Mouse (Mus musculus) thymus, postnatal 36 days (tissue): ENCODE results near the gene Slc29a2.

Experiments used
- DNase-seq, 2 experiments: peaks; one replicate each; pipeline ENCODE4 v3.0.0; 2022; ENCODE audit warnings: mixed read lengths in 2 of 2

Gene Slc29a2

DNA sequence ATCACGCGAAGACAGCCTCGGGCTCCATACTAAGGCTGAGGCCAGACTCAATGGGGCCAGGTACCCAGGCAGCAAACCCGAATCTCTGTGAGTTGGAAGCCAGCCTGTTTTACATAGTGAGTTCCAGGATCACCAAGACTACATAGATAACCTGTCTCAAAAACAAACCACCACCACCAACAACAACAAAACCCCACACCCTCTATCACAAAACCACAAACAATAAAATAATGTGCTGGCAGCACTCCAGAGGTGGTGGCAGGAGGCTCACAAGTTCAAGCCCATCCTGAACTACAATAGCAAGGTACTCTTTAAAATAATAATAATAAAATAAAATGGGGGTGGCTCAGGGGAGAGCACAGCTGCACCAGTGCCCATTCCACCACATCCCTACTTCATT lies 12.9 kb downstream of the Slc29a2 start:
- DNase-seq = no peak

DNA sequence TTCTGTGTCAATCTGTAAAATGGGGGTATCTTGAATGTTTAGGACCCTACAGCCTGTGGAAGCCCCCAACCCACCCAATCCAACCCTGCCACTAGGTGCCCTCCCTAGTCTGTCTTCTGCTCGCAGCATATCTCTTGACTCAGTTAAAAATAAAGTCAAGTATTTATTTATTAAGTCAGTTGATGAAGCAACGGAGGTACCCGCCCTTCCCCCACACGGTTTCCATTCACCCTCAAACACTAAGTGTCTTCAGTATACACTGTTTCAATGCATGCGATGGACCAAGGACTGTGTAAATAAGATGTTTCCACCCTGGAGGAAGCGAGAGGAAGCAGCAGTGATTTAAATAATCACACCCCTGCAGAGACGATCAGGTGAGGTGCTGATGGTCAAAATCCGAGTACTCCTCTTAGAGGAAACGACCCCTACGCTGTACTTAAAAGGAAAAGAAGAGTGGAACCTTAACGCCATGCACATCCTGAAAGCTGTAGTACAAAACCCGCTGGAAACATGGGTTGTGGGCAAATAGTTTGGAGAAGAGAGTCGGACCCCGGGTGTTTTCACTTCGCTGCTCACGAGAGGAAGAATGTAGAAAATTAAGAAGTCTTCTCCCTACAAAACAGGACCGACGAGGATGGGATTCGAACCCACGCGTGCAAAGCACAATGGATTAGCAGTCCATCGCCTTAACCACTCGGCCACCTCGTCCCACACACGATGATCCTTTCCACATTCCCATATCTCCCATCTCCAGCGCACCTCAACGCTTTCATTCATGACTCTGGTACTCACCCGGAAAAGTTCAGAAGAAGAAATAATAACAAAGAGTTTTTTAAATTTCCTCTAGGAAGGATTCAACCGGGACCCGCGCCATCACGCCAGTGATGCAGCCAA lies 14.3 kb downstream of the Slc29a2 start:
- DNase-seq = peak; percentile 52 to 58

DNA sequence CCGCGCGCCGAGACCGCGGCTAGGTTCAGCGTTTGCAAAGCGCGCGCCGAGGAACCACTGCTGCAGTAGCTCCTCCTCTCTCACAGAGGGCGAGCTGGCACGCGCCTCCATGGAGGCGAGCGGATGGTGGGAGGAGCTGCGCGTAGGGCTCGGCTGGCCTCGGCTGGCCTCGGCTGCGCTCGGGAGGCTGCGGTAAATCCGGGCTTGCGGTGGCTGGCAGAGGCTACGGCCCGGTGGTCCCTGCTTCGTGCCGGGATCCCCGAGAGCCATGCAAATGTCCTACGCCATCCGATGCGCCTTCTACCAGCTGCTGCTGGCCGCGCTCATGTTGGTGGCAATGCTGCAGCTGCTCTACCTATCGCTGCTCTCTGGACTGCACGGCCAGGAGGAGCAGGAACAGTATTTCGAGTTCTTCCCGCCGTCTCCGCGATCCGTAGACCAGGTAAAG lies 15.1 kb downstream of the Slc29a2 start, which contains the start of the genes B4gat1 and AC124502.3:
B4gat1 (plus strand) TSS at position 118 of the 448 bp plus-strand sequence.
AC124502.3 (plus strand) TSS at position 183 of the 448 bp plus-strand sequence.
- peak; percentile 85 to 90 for DNase-seq

DNA sequence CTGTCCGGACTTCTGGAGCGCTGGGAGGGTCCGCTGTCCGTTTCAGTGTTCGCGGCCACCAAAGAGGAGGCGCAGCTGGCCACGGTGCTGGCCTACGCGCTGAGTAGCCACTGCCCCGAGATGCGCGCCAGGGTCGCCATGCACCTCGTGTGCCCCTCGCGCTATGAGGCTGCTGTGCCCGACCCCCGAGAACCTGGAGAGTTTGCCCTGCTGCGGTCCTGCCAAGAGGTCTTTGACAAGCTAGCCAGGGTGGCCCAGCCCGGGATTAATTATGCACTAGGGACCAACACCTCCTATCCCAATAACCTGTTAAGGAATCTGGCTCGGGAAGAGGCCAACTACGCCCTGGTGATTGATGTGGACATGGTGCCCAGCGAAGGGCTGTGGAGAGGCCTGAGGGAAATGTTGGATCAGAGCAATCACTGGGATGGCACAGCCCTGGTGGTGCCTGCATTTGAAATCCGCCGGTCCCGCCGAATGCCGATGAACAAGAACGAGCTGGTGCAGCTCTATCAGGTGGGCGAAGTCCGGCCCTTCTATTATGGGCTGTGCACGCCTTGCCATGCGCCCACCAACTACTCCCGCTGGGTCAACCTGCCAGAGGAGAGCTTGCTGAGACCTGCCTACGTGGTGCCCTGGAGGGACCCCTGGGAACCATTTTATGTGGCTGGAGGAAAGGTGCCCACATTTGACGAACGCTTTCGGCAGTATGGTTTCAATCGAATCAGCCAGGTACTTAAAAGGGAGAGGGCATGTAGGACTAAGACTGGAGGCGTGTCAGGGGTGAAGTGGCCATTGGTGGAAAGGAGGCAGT lies 15.8 kb downstream of the Slc29a2 start:
- DNase-seq = peak in 1 of 2 experiments; percentile 29

DNA sequence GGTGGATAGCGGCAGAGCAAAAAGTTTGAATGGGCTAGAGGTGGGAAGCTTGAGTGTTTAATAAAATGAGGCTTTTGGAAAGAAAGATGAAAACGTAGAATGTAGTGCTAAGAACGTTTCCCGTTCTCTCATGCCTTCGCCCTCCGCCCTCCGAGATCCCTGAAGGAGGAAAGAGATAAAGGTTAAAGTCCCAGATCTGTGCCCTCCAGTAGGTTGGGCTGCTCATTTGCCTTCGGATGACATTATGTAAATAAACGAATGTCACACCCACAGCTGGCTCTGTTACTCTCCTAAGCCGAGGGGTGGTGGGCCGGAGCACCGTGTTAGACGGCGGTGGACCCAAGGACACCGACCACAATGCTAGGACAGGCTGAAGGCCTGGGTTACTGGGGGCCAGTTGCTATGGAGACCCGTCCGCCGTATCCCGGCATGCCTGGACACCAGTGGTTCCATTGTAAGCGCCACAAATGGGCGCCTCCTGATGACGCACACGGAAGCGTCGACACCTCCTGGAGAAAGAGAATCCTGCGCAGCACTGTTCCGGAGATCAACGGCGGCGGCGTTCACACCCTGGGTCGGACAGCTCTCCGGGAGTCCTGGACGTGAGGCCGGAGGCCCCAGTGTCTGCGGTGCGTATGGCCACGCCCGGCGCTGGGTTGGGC lies 17.3 kb downstream of the Slc29a2 start, which contains the start of gene Brms1:
Brms1 (plus strand) TSS at position 493 of the 662 bp plus-strand sequence.
- DNase-seq = peak; percentile 80 to 83

DNA sequence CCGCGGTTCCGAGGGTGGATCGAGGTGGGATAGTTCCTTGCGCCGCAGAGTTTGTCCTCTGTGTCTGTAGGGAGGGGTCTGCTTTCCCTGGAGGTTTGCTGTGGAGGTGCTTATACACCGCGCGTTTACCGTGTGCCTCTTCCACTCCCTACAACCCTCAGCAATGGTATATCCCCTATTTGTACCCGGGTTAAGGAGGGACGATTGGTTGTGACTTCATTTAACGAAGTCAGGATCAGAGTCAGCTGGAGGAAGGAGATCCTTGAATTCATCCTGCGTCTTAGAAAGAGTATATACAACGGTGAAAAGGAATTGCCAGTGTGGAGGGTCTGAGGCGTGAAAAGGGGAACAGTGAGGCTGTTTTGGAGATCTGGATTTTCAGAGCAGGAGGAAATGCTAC lies 17.9 kb downstream of the Slc29a2 start:
- no peak for DNase-seq

DNA sequence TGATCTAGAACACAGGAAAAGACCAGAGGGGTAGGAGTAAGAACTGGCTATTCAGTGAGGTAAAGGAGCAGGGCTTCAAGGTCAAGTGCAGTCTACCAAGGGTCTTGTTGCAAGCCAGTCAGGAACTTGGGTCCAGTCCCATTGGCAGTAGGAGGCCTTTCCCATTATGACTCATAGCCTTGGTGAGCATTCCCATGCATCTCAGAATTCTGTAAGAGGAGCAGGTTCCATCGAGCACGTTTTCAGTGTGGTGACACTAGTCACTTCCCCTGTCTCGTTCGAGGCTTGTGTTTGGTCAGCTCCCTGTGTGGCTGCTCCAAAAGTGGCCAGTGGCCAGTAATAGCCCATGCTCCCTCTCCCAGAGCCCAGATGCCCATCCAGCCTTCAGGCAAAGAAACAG lies 21.9 kb downstream of the Slc29a2 start:
- DNase-seq = no peak

DNA sequence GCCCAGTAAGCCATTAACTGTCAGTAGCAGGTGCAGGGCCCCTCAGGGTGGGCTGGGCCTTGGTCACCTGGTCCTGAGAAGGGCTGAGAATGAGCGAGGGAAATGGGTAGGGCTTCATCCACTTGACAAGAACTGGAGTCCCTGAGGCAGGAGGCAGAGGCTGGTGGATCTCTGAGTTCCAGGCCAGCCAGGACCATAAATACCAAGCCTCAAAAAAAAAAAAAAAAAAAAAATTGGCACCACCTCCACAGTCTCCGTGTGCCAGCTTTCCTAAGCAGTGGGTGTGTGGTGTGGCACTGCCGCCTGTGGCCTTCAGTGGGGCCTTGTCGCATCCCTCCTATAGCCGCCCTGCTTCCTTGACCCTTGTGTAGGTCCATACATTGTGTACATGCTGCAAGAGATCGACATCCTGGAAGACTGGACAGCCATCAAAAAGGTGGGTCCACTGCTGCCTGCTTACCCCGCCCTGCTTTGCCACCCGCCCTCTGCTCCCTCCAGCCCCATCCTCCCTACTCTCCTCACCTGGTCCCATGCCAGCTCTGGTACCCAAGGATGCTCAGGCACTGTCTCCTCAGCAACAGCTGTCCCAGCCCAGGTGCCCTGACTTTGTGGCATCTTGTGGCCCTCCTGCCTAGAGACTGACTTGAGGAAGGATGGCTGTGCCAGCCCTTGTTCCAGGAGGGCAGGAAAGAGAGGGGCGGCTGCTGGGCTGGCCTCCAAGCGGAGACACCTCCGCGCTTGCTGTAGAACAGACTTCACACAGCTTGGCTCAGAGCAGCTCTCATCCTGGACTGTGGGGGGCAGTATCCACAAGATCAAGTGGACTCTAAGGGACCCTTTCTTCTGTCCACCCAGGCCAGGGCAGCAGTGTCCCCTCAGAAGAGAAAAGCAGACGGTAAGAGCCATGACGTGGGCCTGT lies 24.7 kb downstream of the Slc29a2 start:
- no peak for DNase-seq

DNA sequence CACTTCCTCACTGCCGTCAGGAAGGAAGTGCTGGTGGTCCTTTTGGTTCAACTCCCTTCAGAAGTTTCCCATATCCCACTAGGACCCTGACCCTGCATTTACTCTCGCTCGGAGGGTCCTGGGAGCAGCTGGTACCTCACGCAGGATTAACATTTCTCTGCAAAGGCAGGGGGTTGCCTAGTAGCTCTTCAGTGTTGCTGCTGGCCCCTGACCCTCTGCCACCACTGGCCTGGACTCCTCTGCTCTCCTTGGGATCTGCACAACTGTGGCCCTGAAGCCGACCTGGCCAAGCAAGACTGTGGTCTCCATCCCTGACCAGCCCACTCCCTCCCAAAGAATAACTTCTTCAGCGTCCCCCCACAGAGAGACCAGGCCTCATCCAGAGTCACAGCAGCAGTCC lies 25.7 kb downstream of the Slc29a2 start:
- DNase-seq = no peak

DNA sequence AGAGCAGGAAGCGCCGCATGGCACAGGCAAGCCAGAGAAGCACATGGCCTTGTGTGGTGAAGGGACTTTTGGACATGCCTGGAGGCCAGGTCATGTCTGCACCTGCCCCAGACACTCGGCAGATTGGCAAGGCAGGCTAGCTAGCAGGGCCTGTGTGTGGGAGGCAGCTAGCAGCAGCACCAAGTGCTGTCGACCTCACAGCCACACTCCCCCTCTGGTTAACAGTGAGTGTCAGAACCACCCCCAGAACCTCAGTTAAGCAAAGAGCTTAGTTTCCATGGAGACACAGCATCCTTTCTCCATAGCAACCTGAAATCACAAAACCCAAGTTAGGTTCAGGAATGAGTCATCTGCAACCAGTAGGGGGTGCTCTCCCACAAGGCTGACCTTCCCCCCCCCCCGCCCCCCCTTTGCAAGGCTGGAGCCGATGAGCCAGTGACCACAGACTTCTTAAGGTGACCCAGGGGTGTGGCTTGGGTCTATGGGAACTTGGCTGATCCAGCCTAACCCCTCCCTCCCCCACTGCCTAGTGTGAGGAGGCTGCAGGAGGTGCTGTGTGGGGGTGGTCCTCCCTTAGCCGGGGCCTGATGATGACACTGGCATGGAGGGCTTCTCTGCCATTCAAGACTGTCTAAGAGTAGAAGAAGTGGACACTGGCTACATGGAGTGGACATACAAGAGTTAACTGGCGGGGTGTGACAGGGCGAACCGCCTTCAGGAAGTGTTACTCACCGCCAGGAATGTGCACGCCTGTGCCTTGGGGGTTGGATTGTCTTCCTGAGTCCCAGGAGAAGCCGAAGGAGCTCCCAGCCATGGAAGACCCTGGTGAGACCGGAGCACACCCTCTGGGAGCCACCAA lies 26.6 kb downstream of the Slc29a2 start, which contains the start of gene Rin1:
Rin1 (plus strand) TSS at position 435 of the 859 bp plus-strand sequence.
- no peak for DNase-seq

DNA sequence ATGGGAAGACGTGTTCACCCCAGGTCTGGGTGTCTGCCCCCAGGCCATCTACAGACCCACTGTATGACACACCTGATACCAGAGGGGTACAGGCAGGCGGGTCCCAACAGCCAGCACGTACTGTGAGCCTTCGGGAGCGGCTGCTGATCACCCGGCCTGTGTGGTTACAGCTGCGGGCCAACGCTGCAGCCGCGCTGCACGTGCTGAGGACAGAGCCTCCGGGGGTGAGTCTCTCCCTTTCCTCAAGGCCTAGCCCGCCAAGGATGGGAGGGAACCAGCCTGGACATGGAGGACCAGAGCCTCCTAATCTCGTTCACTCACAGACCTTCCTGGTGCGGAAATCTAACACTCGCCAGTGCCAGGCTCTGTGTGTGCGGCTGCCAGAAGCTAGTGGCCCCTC lies 27.4 kb downstream of the Slc29a2 start:
- no peak for DNase-seq

DNA sequence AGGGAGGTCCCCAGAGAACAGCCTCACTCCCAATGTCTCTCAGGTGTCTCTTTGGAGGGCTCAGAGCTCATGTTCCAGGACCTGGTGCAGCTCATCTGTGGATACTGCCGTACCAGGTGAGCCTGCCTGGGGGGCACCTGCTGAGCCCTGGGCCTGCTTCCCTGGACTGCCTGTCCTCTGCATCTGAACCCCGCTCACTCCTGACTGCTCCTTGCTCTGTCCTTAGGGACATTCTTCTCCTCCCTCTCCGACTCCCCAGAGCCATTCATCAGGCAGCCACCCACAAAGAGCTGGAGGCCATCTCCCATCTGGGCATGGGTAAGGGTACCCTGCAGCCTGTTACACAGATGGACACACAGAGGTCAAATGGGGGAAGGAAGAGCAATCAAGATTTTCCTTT lies 27.9 kb downstream of the Slc29a2 start:
- no peak for DNase-seq

DNA sequence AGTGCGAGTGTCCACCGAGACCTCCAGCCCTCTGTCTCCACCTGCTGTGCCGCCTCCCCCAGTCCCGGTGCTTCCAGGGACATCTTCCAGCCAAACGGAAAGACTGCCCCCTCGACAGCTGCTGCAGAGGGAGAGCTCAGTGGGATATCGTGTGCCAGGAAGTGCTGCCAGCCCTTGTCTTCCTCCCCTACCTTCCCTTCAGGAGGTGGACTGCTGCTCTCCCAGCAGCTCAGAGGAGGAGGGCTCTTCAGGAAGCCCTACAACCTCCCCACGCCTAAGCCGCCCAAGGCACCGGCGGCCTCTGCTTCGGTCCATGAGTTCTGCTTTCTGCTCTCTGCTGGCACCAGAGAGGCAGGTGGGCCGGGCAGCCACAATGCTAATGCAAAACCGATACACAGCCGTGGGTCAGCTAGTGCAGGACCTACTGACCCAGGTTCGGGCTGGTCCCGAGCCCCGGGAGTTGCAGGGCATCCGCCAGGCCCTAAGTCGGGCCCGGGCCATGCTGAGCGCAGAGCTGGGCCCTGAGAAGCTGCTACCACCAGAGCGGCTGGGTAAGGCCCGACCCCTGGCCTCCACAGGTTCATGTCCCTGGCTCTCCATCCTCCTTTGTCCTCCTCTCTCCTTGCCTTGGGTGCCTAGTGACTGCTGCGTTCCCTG lies 28.6 kb downstream of the Slc29a2 start:
- DNase-seq = no peak

DNA sequence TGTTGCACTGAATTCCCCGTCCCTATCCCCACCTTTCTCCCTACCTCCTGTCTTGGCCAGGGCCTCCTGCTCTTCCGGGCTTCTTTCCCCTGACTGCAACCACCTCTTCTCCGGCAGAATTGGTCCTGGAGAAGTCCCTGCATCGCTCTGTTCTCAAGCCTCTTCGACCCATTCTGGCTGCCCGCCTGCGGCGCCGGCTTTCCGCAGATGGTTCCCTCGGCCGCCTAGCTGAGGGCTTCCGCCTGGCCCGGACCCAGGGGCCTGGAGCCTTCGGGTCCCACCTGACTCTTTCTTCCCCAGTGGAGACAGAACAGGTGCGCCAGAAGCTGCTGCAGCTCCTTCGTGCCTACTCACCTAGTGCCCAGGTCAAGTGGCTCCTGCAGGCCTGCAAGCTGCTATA lies 29.2 kb downstream of the Slc29a2 start:
- DNase-seq = no peak

DNA sequence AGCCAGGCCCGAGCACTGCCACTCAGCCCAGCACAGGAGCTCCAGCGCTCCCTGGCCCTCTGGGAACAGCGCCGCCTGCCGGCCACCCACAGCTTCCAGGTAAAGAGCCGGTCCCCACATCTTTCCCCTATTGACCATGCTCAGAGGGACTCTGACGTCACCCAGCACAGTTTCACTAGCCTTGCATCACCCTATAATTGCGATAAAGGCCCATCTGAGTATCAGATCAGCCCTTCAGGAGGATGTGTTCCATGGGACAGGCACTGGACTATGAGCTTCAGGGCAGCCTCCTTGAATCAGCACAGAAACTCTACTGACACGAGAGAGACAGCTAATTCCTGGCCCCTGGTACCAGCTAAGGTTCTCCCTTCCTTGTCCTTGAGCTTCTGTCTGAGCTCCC lies 30.2 kb downstream of the Slc29a2 start:
- peak; percentile 37 to 41 for DNase-seq

DNA sequence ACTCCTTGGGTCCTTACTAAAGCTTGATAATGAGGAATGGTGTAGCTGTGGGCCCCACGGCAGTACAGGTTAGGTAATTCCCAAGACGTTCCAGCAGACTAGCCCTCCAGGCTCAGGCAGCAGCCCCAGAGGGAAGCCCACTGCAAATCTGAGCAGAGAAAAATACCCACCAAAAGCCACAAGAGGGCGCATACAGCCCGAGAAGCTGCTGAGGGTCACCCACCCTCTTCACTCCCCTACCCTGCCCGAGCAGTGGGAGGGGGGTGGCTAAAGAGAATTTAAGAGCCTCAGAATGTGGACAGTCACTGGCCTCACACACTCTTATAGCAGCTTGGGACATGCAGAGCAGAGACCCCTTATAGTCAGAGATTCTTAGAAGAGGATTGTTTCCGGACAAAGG lies 32.6 kb downstream of the Slc29a2 start:
- no peak for DNase-seq

DNA sequence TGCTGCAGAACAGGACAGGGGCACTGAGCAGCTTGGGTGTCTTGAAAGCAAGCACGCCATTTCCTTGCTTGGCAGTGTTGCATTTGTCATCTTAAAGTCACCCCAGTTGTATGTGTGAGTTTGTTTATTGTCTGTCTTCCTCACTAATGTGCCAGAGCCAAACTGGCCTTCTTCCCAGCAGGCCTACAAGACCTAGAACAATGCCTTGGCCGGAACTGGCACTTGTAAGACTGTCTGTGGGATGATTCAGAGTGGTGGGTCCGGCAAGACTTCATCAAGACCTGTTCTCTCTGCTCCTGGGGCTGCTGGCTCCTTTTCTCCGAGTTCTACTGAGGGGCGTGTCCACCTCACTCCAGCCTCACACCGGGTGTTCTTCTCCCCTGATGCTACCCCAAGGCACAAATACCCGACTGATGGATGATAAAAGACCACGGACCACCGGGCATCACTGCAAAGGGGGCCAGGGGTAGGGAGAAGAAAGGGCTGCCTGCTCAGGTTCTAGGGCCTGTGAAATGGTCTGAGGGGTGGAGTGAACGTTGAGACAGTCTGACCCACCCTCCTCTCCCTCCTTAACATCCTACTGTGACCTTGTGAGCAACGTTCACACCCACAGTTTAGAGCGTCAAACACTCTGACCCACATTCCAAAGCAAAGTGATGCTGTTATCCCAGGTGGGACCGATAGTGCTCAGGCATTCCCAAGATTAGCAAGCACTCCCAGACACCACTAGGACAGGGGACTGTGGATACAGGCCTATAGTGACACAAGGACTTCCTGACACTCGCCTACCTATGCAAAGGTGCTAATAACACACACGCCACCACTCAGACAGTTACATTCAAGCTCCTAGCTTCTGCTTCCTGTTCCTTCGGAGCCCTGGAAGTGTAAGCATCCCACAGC lies 34.5 kb downstream of the Slc29a2 start:
- DNase-seq = no peak

DNA sequence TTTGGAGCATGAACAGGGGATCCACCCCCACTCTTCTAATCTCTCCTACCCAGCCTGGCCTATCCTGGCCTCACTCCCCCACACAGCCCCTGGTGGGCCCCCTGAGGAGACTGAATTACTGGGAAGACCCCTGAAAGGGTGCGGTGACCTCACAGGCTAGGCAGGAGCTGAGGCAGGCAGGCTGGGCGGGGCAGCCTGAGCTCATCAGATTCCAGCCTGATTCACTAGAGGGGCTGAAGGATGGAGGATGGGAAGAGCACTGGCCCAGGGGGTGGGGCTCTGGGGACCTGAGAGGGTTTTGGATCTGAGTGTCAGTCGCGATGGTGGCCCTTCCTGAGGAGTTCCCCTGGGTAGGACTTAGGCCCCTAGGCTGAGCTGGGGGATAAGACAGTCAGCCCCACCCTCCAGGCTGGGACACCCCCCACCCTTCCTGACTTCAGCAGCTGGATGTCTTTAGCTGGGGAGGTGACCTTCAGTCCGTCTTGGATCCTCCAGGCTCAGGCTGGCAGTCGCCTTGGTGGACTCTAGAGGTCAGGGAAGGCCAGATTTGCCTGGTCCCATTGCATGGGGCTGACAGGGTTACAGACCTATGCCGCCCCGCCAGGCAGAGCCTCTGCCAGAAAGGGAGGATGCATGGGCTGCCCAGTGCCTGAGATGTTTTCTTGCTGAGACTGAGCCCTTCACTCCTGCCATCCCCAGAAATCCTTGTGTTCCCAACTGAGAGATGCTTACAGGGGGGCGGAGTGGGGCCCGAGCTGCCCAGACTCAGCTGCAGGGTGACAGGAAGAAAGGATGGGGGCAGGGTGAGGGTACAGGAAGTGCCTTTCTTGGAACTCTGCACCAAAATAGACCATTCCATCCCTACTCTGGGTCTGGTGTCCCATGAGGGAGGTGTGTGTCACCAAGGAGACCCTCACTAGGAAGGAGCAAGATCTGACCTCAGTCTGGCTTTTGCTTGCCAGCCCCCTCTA lies 35.4 kb downstream of the Slc29a2 start:
- no peak for DNase-seq
